Mouse (Mus musculus) retina, postnatal 7 days (tissue): ENCODE data around the gene Trappc10.
A peak's percentile ranks its signal among the peaks of the same experiment; 100 is the strongest.
"Not testable (repeated sequence)": the region's sequence is repeated elsewhere in the genome, so short reads cannot be mapped to it uniquely, and the experiment has no call there.

Experiments used
- DNase-seq: peaks from one replicate; pipeline ENCODE4 v3.0.0-alpha.2; 2012; ENCODE audit warnings: low read depth, low spot score

The Trappc10 gene

DNA sequence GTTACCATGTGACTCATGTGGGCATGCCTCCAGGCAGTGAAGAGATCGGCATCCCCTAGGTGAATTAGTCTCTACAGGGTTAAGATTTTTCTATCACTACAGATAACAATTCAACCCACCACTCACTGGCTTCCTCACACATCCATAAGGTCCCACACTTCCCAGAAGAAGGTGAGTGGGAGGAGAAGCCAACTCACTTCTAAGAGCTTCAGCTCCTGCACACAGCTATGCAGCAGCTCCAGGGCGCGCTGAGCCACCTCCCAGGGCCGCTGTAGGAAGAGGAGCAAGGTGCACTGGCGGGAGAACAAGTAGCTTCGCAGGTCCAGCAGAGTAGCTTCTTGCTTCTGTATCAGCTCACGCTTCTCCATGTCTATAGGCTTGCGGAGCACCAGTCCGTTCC, 30.1 kb downstream of the Trappc10 start:
- DNase-seq = no peak

DNA sequence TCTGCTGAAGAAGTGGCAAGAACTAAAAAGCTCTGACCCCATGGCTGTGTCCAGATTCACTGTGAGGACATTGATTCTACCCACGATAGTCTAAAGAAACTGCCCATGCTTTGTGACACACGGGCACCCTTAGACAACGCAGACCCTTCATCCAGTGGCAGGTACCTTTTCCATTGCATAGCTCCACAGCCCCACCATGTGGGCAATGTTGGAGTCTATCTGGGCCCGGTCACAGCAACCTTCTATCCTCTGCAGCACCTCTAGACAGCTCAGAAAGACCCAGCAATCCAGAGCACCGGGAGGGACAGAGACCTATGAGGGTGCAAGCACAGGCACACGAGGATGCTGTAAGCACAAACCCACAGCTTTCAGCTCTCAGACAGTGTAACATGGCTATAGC, 33.1 kb downstream of the Trappc10 start:
- peak; percentile 2 for DNase-seq

DNA sequence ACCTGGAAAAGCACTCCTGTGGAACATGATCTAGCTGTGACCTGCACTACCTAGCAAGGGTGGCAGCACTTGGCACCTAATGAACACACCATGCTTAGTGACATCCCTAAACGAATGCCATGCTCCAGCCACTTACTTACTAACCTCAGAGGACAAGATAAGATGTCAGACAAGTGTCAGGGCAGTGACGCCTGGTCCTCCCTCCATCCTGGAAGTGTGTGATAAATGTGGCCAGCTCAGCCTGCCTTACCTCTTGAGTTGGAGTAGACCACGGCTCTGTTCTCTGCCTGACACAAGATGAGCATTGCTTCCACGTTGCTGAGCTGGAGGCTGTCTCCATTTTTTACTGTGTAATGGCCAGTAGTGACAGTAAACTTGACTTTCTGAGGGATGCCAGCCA, 43.3 kb downstream of the Trappc10 start:
- no peak for DNase-seq

DNA sequence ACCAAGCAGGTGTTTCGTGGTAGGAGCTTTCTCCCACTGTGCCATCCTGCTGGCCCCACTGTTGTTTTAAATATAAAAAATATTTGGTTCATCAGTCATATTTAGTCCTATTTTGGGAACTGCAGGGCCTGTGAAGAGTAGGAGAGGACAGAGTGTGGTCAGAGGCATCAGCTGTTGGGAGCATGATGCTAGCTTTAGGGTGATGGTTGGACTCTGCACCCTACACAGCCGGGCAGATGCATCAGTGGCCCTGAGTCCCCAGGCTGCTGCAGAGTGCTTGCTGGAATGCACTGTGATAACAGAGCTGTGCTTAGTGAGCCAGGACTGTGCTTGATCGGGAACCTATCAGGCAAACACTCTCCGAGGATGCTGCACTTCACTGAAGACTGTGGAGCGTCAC, 51.5 kb downstream of the Trappc10 start:
- DNase-seq = no peak

DNA sequence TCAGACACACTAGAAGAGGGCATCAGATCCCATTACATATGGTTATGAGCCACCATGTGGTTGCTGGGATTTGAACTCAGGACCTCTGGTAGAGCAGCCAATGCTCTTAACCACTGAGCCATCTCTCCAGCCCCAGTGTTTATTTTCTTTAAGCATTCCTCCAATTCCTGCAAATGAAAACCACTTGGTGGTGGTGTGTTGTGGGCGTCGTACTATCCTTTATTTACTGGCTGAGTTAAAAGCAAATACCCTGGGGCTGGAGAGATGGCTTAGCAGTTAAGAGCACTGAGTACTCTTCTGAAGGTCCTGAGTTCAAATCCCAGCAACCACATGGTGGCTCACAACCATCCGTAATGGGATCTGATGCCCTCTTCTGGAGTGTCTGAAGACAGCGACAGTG, 58.4 kb downstream of the Trappc10 start:
- not testable (repeated sequence) for DNase-seq

DNA sequence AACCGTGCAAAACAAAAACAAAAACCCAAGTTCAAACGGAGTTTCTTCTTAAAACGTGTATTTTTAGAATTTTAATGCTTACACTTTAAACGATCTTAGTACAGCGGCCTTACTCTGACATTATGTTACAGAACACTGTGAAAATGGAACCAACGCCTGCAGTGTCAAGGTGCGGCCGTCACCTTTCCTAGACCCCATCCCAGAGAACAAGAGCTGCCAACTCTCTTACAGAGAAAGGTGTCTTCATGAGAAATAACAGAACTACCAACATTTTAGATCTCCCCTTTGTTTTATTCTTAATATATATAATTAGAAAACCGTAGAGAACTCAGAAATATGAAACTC, 59.1 kb downstream of the Trappc10 start:
- no peak for DNase-seq

DNA sequence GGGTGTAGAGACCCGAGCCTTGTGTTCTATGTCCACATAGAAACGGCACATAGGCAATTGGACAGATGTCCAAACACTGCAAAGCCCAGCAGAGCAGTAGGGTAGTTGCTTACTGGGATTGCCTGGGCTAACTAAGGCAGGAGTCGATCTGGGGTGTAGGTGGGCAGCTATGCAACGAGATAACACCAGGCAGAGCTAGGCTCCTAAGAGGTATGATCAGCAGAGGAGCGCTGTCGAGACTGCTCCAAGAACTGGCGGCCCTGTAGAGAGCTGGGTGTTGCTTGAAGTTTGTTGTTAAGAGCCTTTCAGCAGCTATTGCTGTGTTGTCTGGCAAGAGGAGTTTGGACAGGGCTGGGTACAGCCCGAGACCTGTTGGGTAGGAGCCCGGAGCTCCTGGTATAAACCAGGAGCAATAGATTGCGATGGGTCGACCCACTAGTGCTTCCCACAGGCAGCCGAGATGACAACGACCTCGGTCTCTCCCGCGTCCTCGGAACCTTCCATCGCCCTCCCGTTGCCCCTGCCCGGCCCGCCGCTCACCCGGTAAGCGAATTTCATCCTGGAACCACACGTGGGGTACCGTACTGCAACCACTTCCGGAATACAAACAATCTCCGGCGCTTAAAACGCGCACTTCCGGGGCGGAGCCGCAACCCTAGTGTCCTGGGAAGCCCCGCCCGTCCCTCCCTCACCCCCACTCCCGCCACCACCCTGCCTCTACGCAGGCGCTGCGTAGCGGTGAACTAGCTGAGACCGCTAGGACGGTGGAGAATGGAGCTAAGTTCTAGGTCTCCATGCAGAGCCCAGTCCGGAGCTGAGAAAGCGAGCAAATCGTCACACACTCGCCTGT, 59.7 kb downstream of the Trappc10 start, which contains the start of gene Pwp2:
Gene Pwp2, minus strand, starts transcription at position 619 of the 850 bp plus-strand sequence.
- peak; percentile 91 for DNase-seq

DNA sequence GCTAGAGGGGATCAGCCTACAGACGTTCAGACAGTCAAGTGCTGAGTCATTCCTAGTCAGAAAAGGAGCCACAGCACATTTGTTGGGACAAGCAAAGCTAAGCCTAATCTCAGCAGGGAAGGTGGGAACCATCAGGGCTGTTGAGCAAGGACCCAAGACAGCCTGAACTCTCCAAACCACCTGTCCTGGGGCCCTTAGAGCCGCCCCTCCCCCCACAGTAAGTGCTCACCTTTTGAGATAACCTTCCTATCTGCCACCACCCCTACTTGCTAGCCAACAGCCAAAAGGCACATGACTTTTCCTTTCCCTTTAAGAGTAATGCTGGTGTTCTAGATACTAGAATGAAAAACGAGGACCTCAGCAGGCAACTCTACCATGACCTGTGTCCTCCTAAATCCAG, 60.9 kb downstream of the Trappc10 start:
- DNase-seq = no peak

DNA sequence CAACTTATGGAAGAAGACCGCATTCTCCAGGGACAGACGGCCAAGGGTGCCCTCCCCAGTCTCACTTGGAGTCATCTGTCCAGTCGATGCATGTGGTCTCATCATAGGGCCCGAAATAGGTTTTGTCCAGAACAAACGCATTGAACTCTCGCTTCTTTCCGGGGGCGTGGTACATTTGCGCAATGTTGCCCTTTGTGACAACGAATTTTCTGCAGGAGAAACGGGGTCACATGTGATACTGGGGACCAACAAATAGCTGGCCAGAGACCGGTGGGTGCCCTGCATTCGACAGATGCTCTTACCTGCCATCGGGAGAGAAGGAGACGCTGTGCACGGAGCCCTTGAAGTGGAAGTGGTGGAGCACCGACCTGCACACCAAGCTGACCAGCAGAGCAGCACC, 62.1 kb downstream of the Trappc10 start:
- no peak for DNase-seq

DNA sequence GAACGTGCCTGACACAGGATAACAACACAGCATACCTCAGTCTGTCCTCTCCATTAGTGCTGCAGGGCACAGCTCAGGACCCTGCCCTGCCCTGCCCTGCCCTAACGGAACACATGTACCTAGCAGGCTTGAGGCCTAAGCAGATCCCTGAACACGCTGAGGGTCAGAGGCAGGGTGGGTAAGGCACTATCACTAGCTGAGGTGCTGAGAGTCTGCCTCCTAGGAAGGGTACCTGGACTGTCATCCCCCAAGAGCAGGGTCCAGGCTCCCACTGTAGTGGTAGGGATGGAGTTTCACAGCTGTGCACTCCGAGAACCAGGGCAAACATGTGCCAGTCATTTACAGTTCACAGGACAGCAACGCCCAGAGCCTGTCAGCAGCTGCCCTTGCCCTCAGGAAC, 70.0 kb downstream of the Trappc10 start:
- no peak for DNase-seq

DNA sequence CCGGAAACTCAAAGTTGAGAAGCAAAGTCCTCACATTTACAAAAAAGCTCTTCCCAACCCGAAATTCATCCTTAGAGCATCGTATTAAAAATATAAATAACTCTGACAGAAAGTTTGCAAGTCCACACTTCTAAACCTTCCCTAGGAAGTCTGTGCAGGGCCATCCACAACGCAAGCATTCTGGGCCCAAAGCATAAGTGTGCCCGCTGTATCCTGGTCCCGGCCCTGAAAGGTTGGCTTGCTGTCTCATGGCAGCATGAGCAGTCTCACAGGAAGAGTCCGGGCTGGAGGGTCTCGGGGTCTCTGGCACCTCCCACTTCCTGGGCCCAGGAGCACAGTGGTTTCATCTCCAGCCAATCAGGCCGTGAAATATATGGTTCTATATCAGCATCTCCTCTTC, 72.9 kb downstream of the Trappc10 start:
- DNase-seq = no peak

DNA sequence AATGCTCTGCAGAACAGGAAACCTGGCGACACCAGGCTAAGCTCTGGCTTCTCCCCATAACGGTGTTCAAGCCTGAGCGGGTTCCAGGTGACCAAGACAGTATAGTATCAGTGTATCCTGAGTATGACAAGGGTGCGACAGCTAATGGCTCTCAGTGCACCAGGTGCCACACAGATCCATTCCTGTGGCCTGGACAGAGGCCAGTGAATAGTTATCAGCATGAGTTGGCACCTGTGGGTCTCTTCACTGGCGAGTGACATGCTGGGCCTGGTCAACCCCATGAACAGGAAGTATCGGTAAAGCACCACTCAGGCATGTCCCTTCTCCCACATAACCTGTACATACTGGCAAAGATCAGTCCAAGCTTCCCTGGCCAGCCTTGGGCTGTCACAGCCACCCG, 73.4 kb downstream of the Trappc10 start:
- DNase-seq = no peak

DNA sequence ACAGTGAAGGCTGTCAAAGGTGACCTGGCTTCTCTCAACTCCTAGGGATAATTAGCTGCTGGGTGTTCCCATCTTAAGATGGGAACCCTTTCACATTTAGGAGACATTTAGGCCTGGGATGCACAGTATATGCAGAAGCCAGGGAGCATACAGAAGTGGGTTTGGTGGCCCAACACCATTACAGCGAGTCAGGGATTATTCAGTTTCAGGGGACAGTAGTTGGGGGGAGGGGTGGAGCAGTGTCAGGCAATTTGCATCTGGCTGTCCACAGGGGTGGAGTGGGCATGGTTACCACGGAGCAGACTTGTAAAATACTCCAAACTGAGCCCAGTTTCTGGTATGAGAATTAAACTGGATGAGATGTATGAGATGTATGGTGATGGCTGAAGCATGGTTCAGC, 74.0 kb downstream of the Trappc10 start:
- DNase-seq = no peak

DNA sequence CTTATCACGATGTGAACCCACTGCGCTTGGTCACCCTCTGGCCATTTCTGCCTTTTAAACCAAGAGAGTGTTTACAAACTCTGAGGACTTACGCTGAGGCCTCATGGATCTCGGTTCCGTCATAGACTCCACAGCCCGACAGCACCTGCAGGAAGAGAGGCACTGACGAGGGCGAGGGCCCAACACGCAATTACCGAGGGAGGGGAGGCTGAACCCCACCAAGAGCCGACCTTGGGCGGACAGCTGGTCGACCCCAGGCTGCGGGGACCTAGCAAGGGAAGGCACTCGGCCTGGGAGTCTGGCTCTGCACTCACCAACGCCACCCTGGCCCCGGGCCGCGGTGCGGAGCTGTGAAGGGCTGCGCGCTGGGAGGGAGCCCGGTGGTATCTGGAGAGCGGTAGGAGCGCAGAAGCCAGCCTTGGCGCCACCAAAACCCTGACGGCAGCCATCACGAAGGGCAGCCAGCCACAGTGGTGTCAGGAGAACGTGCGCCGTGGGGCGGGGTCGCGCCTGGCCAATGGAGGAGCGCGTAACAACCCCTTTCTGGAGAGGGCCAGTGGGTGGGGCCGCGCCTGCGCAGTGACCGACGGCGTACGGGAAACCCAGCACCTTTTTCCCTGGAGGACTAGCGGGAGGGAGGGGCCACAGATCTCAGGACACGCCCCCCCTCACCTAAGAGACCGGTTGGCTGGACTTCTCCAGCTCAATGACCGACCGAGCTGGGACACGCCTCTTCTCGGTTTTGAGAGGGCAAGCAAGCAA, 75.0 kb downstream of the Trappc10 start, which contains the start of gene D10Jhu81e:
Gene D10Jhu81e, minus strand, starts transcription at position 502 of the 762 bp plus-strand sequence.
- DNase-seq = peak; percentile 98

DNA sequence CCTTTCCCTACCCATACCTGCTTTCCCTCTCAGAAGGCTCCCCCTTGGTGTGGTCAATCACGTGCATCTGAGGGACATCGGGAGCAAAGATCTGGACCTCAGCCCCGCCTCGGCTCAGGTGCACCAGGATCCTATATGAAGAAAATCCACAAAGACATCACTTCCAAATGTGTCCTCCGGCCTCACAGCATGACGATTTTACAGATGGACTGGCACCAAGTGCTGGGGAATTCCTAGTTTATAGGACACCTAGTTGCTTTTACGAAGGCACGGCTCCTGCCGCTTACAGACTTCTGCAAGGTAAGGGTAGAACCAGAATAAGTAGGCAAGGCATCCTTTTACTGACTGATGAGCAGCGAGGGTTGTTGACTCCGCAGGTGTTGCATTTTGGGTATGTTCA, 75.6 kb downstream of the Trappc10 start:
- no peak for DNase-seq

DNA sequence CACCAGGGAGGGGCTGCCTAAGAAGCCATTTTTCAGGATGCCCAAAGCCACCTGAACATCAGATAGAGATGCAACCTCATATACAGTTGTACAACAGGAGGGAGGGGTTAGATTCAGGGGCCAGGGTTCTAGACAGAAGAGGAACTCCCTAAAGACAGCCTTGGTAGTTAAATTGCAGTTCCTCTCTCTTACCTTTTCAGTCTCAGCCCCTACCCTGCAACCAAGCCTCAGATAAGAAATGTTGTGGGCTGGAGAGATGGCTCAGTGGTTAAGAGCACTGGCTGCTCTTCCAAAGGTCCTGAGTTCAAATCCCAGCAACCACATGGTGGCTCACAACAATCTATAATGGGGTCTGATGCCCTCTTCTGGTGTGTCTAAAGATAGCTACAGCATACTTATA, 76.7 kb downstream of the Trappc10 start:
- no peak for DNase-seq

DNA sequence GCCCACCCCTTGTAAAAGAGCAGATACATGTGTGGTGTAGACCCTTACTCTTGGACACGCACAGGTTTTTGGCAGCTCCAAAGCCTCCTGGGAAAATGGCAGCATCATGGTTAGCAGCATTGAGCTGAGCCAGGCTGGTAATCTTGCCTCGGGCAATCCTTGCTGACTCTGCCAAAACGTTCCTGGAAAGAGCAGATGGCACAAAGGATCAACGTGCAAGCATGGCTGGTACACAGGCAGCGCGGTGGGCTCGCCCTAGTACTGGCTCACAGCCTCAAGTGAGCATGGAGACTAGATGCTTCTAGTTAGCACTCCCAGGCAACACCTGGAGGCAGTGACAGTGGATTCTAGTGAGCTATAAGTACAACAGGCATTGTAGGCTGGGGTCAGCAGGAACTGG, 77.1 kb downstream of the Trappc10 start:
- no peak for DNase-seq

DNA sequence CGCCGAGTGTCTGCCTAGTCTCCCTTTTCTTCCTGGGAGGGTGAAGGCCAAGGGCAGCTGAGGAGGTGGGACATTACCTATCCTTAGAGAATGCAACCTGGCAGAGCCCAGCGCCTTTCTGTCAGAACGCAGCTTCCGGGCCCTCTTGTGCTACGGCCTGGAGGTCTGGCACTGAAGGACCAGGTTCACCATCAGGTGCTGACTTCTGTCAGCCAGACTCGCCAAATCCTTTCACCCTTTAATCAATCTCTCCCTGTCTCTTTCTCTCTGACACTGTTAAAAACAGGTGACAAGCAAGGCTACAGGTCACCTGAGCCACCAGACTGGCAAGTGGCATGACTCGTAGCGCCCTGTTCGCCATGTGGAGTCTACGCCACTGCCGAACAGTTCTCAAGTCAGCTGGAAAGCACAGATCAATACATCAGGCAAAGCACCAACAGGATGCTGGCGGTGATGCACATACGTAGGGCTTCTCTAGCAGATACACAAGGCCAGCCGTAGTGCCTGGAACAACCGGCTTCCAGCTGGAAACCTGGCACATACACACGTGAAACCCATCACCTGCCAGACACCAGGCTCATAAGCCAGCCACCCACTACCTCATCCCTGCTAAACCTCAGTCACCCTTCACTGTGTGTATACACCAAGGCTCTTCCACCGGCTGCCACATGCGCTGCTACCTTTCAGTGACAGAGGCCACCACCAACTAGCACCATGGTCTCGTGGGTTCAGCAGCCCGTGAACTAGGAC, 79.0 kb downstream of the Trappc10 start:
- no peak for DNase-seq

DNA sequence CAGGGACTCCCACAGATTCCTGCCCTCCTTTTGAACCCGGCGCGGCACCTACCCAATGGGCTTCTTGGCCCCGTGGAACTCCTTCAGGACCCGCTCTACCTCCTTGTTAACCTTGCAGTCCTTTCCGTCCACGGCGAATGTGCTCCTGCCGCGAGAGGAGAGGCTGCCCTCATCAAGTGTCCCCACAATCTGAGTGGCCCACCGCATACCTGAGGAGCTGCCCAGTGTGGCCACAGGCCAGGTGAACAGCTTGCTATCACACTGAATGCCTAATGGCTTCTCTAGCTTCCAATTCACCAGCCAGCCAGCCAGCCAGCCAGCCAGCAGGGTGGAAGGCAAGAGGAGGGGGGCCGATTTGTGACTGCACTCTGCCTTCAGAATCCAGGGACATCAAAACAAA, 79.7 kb downstream of the Trappc10 start:
- DNase-seq = no peak

DNA sequence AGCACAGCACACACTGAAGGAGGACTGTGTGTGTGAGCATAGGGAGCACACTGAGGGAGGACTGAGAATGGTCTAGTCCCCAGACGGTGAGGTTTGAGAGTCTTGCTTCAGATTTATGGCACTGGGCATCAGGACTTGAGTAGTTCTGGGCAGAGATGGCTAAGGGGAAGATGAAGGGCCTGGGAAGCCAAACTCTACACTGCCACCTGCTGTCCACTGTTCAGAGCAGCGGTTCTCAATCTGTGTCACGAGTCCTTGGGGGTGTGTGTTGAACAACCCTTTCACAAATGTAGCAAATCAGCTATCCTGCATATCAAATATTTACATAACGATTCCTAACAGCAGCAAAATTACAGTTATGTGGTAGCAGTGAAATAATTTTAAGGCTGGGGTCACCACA, 80.5 kb downstream of the Trappc10 start:
- peak; percentile 58 for DNase-seq

DNA sequence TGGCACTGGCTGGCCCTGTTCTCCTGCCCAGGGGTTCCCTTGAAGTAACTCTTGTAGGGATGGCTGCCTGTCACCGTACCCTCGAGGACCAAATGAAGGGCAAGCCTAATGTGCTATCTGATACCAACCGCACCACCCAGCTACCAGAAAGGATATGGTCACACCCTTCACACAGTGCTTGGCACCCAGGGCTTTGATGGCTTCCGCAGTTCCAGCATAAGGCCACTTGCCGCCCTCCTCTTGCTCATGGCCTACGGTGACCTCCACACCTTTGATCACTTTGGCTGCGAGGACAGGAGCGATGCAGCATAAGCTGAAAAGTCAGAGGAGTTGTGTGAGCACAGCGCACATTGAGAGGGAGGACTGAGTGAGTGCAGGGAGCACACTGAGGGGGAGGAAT, 81.2 kb downstream of the Trappc10 start:
- DNase-seq = no peak

DNA sequence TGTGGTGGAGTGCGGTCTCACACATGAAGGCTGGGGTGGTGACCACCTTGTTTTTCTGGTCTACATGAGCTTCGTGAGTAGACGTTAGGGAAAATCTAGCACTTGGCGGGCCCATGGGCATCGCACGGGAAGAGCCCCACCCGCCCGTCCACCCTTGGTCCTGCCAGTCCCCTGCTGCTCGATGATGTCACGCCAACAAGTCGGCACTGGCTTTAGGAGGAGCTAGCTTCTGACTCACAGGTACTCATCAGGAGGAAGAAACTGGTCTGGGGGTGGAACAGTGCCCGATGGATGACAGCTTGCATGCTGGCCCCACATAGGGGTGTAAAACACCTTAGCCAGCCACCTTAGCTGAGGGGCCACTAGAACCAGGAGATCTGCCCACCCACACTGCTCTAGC, 81.8 kb downstream of the Trappc10 start:
- DNase-seq = no peak
